Mouse (Mus musculus): Measurements from ENCODE around the gene Prkcz. TPM values are rescaled to one million over a fixed set of nuclear protein-coding genes. Genes with fewer than 3 reads are reported as not detected.

Prkcz gene
- total and polyA plus RNA-seq, 2 experiments from 2014 or later: 104 to 106 TPM

DNA sequence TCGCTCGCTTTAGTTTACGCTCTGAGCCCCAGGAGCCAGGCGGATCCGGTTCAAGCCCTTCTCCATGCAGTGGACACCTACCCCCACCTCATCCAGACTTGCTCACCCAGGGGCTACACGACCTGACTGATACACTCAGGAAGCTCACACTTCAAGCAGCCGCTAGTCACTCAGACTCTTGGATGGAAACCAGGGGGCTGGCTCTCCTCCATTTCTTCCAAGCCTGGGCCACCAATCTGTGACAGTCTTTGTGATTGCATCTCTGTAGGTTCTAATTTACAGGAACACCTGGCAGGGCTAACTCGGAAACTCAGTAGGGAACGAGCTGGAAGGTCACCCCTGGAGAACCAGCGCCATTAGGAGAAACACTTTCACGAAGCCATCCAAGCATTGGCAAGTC is 73.4 kb downstream of the Prkcz start:
- TF ChIP-seq CTCF (IDR thresholded peaks at IDR 0.05): no peak
- ATAC-seq (ENCODE audit: low FRiP score) (no peak), DNase-seq (ENCODE audit: low spot score) (no peak)
- no peak overlapping the region for H3K4me3 ChIP-seq (ENCODE audit: low read depth, low read length)
- H3K4me1 ChIP-seq (ENCODE audit: insufficient read depth, low read length): no peaks in the 10 kb centered on the region
- H3K27me3 ChIP-seq (ENCODE audit: insufficient read depth, low read length): no peaks in the 10 kb centered on the region
- H3K9ac ChIP-seq (replicated peaks; ENCODE audit: low read length, poor library complexity, severe bottlenecking): no peak overlapping the region
- no peak overlapping the region for H3K27ac ChIP-seq (ENCODE audit: low read depth, low read length)
- 90% methylated on average over 11 of the region's 11 CpGs for WGBS
- H3K36me3 ChIP-seq (ENCODE audit: insufficient read depth, low read length): peaks cover 23% of the 10 kb centered on the region
- H3K9me3 ChIP-seq (ENCODE audit: low read length): no peaks in the 10 kb centered on the region
- no peak overlapping the region for H3K4me2 ChIP-seq (ENCODE audit: low read depth, low read length, poor library complexity, severe bottlenecking)

DNA sequence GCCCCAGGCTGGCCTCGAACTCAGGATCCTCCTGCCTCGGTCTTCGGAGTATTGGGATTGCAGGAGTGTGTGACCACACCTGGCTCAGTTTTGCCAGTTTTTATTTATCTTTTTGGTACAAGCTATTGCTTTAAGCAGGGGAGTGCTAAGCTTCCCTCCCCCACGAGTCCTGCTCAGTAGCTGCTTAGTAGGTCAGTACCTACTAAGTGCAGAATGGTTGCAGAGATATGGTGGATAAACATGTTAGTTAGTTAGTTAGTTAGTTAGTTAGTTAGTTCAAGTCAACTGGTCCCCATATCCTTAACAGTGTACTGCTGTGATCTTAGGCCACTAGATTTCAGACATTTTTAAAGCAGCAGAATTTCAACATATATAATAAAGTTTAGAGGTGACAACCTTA is 75.1 kb downstream of the Prkcz start:
- no peak overlapping the region for H3K4me2 ChIP-seq (ENCODE audit: low read depth, low read length, poor library complexity, severe bottlenecking)
- H3K27ac ChIP-seq (ENCODE audit: low read depth, low read length): no peak overlapping the region
- no peak for DNase-seq (ENCODE audit: low spot score)
- H3K9ac ChIP-seq (replicated peaks; ENCODE audit: low read length, poor library complexity, severe bottlenecking): no peak overlapping the region
- peaks cover 23% of the 10 kb centered on the region for H3K36me3 ChIP-seq (ENCODE audit: insufficient read depth, low read length)
- no peak overlapping the region for H3K4me3 ChIP-seq (ENCODE audit: low read depth, low read length)
- ATAC-seq (ENCODE audit: low FRiP score): no peak
- no peak for TF ChIP-seq CTCF (IDR thresholded peaks at IDR 0.05)
- no peaks in the 10 kb centered on the region for H3K27me3 ChIP-seq (ENCODE audit: insufficient read depth, low read length)
- 97% methylated on average over 4 of the region's 4 CpGs for WGBS
- no peaks in the 10 kb centered on the region for H3K4me1 ChIP-seq (ENCODE audit: insufficient read depth, low read length)
- no peaks in the 10 kb centered on the region for H3K9me3 ChIP-seq (ENCODE audit: low read length)

DNA sequence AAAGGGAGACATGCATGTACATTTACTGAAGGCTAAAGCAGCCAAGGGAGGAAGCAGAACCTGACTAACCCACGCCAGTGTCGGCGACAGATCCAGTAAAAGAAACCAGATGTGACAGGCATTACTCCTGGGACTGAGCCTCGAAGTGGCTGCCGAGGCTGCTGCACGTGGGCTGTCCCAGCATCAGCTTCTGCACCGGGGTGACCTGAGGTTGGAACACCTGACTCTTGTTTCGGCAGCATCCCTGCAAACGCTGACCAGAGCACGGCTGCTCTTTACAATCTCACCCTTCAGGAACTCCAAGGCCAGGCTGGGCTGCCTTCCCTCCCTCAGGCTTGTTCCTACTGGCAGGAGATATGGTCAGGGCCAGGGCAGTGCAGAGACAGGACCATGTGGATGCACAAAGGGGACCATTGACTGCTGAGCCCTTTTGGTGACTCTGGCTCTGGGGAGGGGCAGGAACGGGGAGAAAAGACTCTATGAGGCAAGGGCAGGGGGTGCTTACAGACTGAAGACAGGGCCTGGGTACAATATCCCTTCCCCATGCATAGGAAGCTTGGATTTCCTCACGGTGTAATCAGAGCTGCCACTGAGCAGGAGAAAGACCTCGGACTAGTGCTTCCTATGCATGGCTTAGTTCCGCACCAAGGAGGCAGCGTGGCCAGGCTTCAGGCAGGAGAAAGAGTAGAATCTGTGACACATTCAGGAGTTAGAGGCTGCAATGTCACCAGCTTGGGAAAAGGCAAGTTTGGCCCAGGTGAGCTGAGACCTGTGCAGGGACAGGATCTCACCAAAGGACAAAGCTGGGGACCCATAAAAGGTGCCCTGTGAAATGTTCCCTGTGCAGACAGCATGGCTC is 76.4 kb downstream of the Prkcz start:
- TF ChIP-seq CTCF (IDR thresholded peaks at IDR 0.05): no peak
- Histone ChIP-seq H3K27ac (ENCODE audit: low read depth, low read length) (no peak overlapping the region), H3K36me3 (ENCODE audit: insufficient read depth, low read length) (peaks cover 26% of the 10 kb centered on the region), H3K4me1 (ENCODE audit: insufficient read depth, low read length) (no peaks in the 10 kb centered on the region), H3K4me3 (ENCODE audit: low read depth, low read length) (no peak overlapping the region), H3K9ac (replicated peaks; ENCODE audit: low read length, poor library complexity, severe bottlenecking) (no peak overlapping the region), H3K4me2 (ENCODE audit: low read depth, low read length, poor library complexity, severe bottlenecking) (no peak overlapping the region), H3K9me3 (ENCODE audit: low read length) (no peaks in the 10 kb centered on the region), H3K27me3 (ENCODE audit: insufficient read depth, low read length) (no peaks in the 10 kb centered on the region)
- DNase-seq (ENCODE audit: low spot score) (no peak), ATAC-seq (ENCODE audit: low FRiP score) (no peak)
- 60% methylated on average over 15 of the region's 15 CpGs for WGBS

DNA sequence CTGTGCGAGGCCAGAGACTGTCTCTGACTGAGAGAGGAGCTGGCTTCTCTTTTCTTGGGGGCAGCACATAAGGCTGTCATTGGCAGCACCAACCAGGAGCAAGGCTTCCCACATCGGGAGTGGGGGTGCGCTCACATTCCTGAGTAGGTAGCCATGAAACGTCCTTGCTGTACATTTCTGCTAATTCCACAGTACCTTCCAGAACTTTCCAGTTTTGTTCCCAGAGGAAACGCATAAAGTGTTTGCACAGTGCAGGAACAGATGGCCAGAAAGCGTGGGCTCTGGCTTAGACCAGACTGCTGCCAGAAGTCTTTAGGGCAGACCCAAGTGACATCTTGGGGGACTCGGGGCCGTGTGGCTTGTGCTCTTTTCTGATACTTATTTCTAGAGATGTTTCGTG is 77.6 kb downstream of the Prkcz start:
- Histone ChIP-seq H3K27me3 (ENCODE audit: insufficient read depth, low read length) (no peaks in the 10 kb centered on the region), H3K4me1 (ENCODE audit: insufficient read depth, low read length) (no peaks in the 10 kb centered on the region), H3K36me3 (ENCODE audit: insufficient read depth, low read length) (peaks cover 19% of the 10 kb centered on the region), H3K9ac (replicated peaks; ENCODE audit: low read length, poor library complexity, severe bottlenecking) (no peak overlapping the region), H3K9me3 (ENCODE audit: low read length) (no peaks in the 10 kb centered on the region), H3K27ac (ENCODE audit: low read depth, low read length) (0 out of 2 replicates have a peak overlapping the region, but pooled peaks have one; percentile 32), H3K4me2 (ENCODE audit: low read depth, low read length, poor library complexity, severe bottlenecking) (no peak overlapping the region), H3K4me3 (ENCODE audit: low read depth, low read length) (no peak overlapping the region)
- no peak for ATAC-seq (ENCODE audit: low FRiP score)
- peak; percentile 43 for DNase-seq (ENCODE audit: low spot score)
- no peak for TF ChIP-seq CTCF (IDR thresholded peaks at IDR 0.05)
- 62% methylated on average over 9 of the region's 9 CpGs for WGBS

DNA sequence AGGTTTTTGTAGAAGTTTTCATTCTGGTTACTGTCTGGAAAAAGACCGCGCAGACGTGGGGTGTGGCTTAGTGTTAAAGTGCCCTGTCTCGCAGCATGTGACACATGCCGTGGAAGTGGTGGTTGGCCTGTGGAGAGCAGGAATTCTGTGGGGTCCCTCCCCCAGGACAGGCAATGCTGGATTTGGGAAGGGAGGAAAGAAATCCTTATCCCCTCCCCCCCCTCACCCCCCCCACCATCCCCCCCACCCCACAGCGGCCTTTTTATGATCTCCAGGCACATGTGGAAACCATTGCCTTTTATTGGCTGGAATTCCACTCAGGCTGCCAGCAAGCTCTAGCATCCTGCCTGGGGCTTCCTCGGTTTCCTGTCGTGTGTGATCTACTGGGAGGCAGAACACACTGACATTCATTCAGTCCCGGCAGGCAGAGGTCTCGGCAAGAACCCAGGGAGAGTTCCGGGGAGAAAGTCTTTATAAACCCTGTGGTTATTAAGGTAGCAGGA is 78.1 kb downstream of the Prkcz start:
- Histone ChIP-seq H3K27me3 (ENCODE audit: insufficient read depth, low read length) (no peaks in the 10 kb centered on the region), H3K36me3 (ENCODE audit: insufficient read depth, low read length) (peaks cover 19% of the 10 kb centered on the region), H3K4me1 (ENCODE audit: insufficient read depth, low read length) (no peaks in the 10 kb centered on the region), H3K4me2 (ENCODE audit: low read depth, low read length, poor library complexity, severe bottlenecking) (no peak overlapping the region), H3K9ac (replicated peaks; ENCODE audit: low read length, poor library complexity, severe bottlenecking) (no peak overlapping the region), H3K4me3 (ENCODE audit: low read depth, low read length) (no peak overlapping the region), H3K9me3 (ENCODE audit: low read length) (no peaks in the 10 kb centered on the region), H3K27ac (ENCODE audit: low read depth, low read length) (peak overlapping the region; percentile 32; the same call in 1 of the 2 replicates)
- TF ChIP-seq CTCF (IDR thresholded peaks at IDR 0.05): no peak
- ATAC-seq (ENCODE audit: low FRiP score) (peak; percentile 58; the same call in 1 of the 2 replicates), DNase-seq (ENCODE audit: low spot score) (peak; percentile 39)
- WGBS: 34% methylated on average over 11 of the region's 11 CpGs

DNA sequence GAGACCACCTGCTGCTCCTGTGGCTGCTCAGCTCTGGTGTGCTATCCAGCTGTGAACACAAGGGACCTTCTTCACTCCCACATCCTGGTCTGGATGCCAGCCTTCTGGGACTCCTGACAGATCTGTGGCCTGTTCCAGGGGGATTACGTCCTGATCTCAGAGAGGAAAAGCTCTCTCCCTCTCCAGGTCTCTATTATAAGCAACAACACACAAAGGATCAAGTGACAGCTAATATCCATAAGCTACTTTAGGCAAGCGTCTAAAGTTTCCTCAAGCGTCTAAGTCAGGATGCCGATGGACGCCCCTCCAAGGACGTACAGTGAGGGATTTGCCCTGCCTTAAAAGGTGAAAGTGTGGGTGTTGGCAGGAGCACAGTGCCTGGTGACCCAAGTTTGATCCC is 78.9 kb downstream of the Prkcz start:
- no peak for DNase-seq (ENCODE audit: low spot score)
- no peak overlapping the region for H3K9ac ChIP-seq (replicated peaks; ENCODE audit: low read length, poor library complexity, severe bottlenecking)
- H3K9me3 ChIP-seq (ENCODE audit: low read length): no peaks in the 10 kb centered on the region
- ATAC-seq (ENCODE audit: low FRiP score): no peak
- 33% methylated on average over 6 of the region's 6 CpGs for WGBS
- peaks cover 14% of the 10 kb centered on the region for H3K36me3 ChIP-seq (ENCODE audit: insufficient read depth, low read length)
- H3K27ac ChIP-seq (ENCODE audit: low read depth, low read length): no peak overlapping the region
- H3K4me2 ChIP-seq (ENCODE audit: low read depth, low read length, poor library complexity, severe bottlenecking): no peak overlapping the region
- no peak overlapping the region for H3K4me3 ChIP-seq (ENCODE audit: low read depth, low read length)
- TF ChIP-seq CTCF (IDR thresholded peaks at IDR 0.05): no peak
- H3K27me3 ChIP-seq (ENCODE audit: insufficient read depth, low read length): no peaks in the 10 kb centered on the region
- no peaks in the 10 kb centered on the region for H3K4me1 ChIP-seq (ENCODE audit: insufficient read depth, low read length)

Measured in midbrain, postnatal 0 days (tissue).